Mouse (Mus musculus) embryonic facial prominence, embryonic 14.5 days (tissue): ENCODE data around the gene Selenon. TPM values are rescaled to one million over a fixed set of nuclear protein-coding genes. Genes with fewer than 3 reads are reported as not detected.
A peak's percentile ranks its signal among the peaks of the same experiment; 100 is the strongest.

Experiments used
- ATAC-seq: fragments of 200-750 bp; cut with Nextera tagmentation; 2 replicates; pipeline ENCODE4 v1.8.0; 2017; ENCODE audit warnings: low read depth, moderate number of reproducible peaks, moderate TSS enrichment
- DNase-seq: peaks from one replicate; pipeline ENCODE4 v3.0.0-alpha.2; 2015; ENCODE audit warnings: low spot score
- H3K27ac ChIP-seq: fragments of 300-500 bp; sonication (generic); replicated peaks from 2 replicates; pipeline ENCODE4 v1.5.1; 2014; ENCODE audit warnings: low read depth, mild to moderate bottlenecking, low read length, moderate library complexity
- H3K27me3 ChIP-seq: fragments of 300-500 bp; sonication (generic); replicated peaks from 2 replicates; pipeline ENCODE4 v1.6.1; 2014; ENCODE audit warnings: low read length; ENCODE audit not compliant: control insufficient read depth, insufficient read depth
- H3K36me3 ChIP-seq: fragments of 300-500 bp; sonication (generic); 2 replicates; pipeline ENCODE4 v1.6.1; 2014; ENCODE audit warnings: low read length, mixed read lengths; ENCODE audit not compliant: control insufficient read depth, insufficient read depth
- H3K4me1 ChIP-seq: fragments of 300-500 bp; sonication (generic); 2 replicates; pipeline ENCODE4 v1.6.1; 2014; ENCODE audit warnings: antibody characterized with exemption, low read length; ENCODE audit not compliant: control insufficient read depth, insufficient read depth
- H3K4me2 ChIP-seq: fragments of 300-500 bp; sonication (generic); 2 replicates; pipeline ENCODE4 v1.6.1; 2014; ENCODE audit warnings: low read depth, mild to moderate bottlenecking, low read length, moderate library complexity, mixed read lengths
- H3K4me3 ChIP-seq: fragments of 300-500 bp; sonication (generic); 2 replicates; pipeline ENCODE4 v1.5.1; 2014; ENCODE audit warnings: low read depth, mild to moderate bottlenecking, low read length
- H3K9ac ChIP-seq: fragments of 300-500 bp; sonication (generic); 2 replicates; pipeline ENCODE4 v1.6.1; 2014; ENCODE audit warnings: low read depth, mild to moderate bottlenecking, low read length, moderate library complexity, mixed read lengths
- H3K9me3 ChIP-seq: fragments of 300-500 bp; sonication (generic); 2 replicates; pipeline ENCODE4 v1.6.1; 2016; ENCODE audit warnings: low read length; ENCODE audit not compliant: control insufficient read depth
- WGBS: fragments of 180-500 bp; shearing (Covaris S2); extraction: QIAGEN DNeasy Blood & Tissue Kit; methylation state at CpG from one replicate; pipeline ENCODE4 v1.1.7; 2014; 5-methylcytosine and 5-hydroxymethylcytosine counted together
- polyA plus RNA-seq: library from polyadenylated mRNA; unstranded; fragments of >200 nt; fragmentation: Nextera tagmentation; extraction: Ambion mirVana; gene quantifications from 2 replicates; pipeline ENCODE4 v1.2.1, GENCODE M21; 2014

Gene Selenon
- polyA plus RNA-seq, 1 experiment from 2014 or later = 24.7 TPM

GRCm38 (mm10) chr4:134558570-134559113, 6.7 kb upstream of the Selenon start:
- H3K27ac ChIP-seq = peak overlapping the region; percentile 65
- no peaks in the 10 kb centered on the region for H3K36me3 ChIP-seq
- 25% methylated on average over 9 of the region's 9 CpGs for WGBS
- no peak overlapping the region for H3K4me3 ChIP-seq
- no peak overlapping the region for H3K9ac ChIP-seq
- peaks cover 8% of the 10 kb centered on the region for H3K4me1 ChIP-seq
- no peaks in the 10 kb centered on the region for H3K9me3 ChIP-seq
- ATAC-seq (no peak), DNase-seq (peak; percentile 48)
- no peak overlapping the region for H3K4me2 ChIP-seq
- H3K27me3 ChIP-seq = no peaks in the 10 kb centered on the region

GRCm38 (mm10) chr4:134557626-134558249, 5.8 kb upstream of the Selenon start:
- 14% methylated on average over 11 of the region's 16 CpGs for WGBS
- H3K27me3 ChIP-seq = no peaks in the 10 kb centered on the region
- DNase-seq (peak; percentile 35), ATAC-seq (peak; percentile 20; the same call in 1 of the 2 replicates)
- peak overlapping the region; percentile 65 for H3K27ac ChIP-seq
- H3K36me3 ChIP-seq = no peaks in the 10 kb centered on the region
- peak overlapping the region; percentile 26; the same call in 1 of the 2 replicates for H3K4me2 ChIP-seq
- 0 out of 2 replicates have a peak overlapping the region, but pooled peaks have one; percentile 31 for H3K9ac ChIP-seq
- H3K9me3 ChIP-seq = no peaks in the 10 kb centered on the region
- H3K4me1 ChIP-seq = peaks cover 8% of the 10 kb centered on the region
- H3K4me3 ChIP-seq = no peak overlapping the region

- ATAC-seq (no peak), DNase-seq (no peak)
- 65% methylated on average over 8 of the region's 8 CpGs for WGBS
- no peaks in the 10 kb centered on the region for H3K27me3 ChIP-seq
- no peak overlapping the region for H3K27ac ChIP-seq
- no peaks in the 10 kb centered on the region for H3K9me3 ChIP-seq
- peaks cover 8% of the 10 kb centered on the region for H3K4me1 ChIP-seq
- H3K4me2 ChIP-seq = no peak overlapping the region
- no peaks in the 10 kb centered on the region for H3K36me3 ChIP-seq
- H3K4me3 ChIP-seq = no peak overlapping the region
- H3K9ac ChIP-seq = no peak overlapping the region
Observed at GRCm38 (mm10) chr4:134555956-134556580, 4.1 kb upstream of the Selenon start.

GRCm38 (mm10) chr4:134553631-134554030, 1.7 kb upstream of the Selenon start:
- Histone ChIP-seq H3K9me3 (peaks cover 12% of the 10 kb centered on the region), H3K27ac (no peak overlapping the region), H3K4me1 (peaks cover 8% of the 10 kb centered on the region), H3K4me2 (no peak overlapping the region), H3K36me3 (peaks cover 18% of the 10 kb centered on the region), H3K4me3 (no peak overlapping the region), H3K9ac (no peak overlapping the region), H3K27me3 (no peaks in the 10 kb centered on the region)
- ATAC-seq = no peak
- WGBS = 78% methylated on average over 1 of the region's 1 CpGs
- DNase-seq = no peak

GRCm38 (mm10) chr4:134549899-134550298, 2.1 kb downstream of the Selenon start:
- no peaks in the 10 kb centered on the region for H3K27me3 ChIP-seq
- H3K4me3 ChIP-seq = no peak overlapping the region
- H3K4me1 ChIP-seq = no peaks in the 10 kb centered on the region
- DNase-seq (no peak), ATAC-seq (no peak)
- no peak overlapping the region for H3K4me2 ChIP-seq
- H3K27ac ChIP-seq = no peak overlapping the region
- WGBS = 98% methylated on average over 8 of the region's 8 CpGs
- H3K9me3 ChIP-seq = peaks cover 12% of the 10 kb centered on the region
- peaks cover 51% of the 10 kb centered on the region for H3K36me3 ChIP-seq
- H3K9ac ChIP-seq = no peak overlapping the region

GRCm38 (mm10) chr4:134548169-134548938, 3.6 kb downstream of the Selenon start:
- DNase-seq (no peak), ATAC-seq (no peak)
- no peaks in the 10 kb centered on the region for H3K4me1 ChIP-seq
- peaks cover 12% of the 10 kb centered on the region for H3K9me3 ChIP-seq
- H3K9ac ChIP-seq = no peak overlapping the region
- no peaks in the 10 kb centered on the region for H3K27me3 ChIP-seq
- no peak overlapping the region for H3K27ac ChIP-seq
- H3K4me3 ChIP-seq = no peak overlapping the region
- H3K36me3 ChIP-seq = peaks cover 61% of the 10 kb centered on the region
- H3K4me2 ChIP-seq = no peak overlapping the region
- 64% methylated on average over 18 of the region's 18 CpGs for WGBS

GRCm38 (mm10) chr4:134546814-134547705, 4.9 kb downstream of the Selenon start:
- Histone ChIP-seq H3K4me3 (no peak overlapping the region), H3K4me1 (no peaks in the 10 kb centered on the region), H3K27ac (no peak overlapping the region), H3K9me3 (peaks cover 12% of the 10 kb centered on the region), H3K36me3 (peaks cover 72% of the 10 kb centered on the region), H3K9ac (no peak overlapping the region), H3K4me2 (no peak overlapping the region), H3K27me3 (no peaks in the 10 kb centered on the region)
- DNase-seq (peak; percentile 43), ATAC-seq (no peak)
- 59% methylated on average over 9 of the region's 9 CpGs for WGBS

GRCm38 (mm10) chr4:134543261-134543660, 8.7 kb downstream of the Selenon start:
- WGBS = 0% methylated on average over 5 of the region's 5 CpGs
- Histone ChIP-seq H3K9me3 (no peaks in the 10 kb centered on the region), H3K4me2 (no peak overlapping the region), H3K27me3 (no peaks in the 10 kb centered on the region), H3K27ac (no peak overlapping the region), H3K4me3 (no peak overlapping the region), H3K4me1 (no peaks in the 10 kb centered on the region), H3K36me3 (peaks cover 88% of the 10 kb centered on the region), H3K9ac (no peak overlapping the region)
- DNase-seq (peak; percentile 89), ATAC-seq (peak; percentile 74)
